Mouse (Mus musculus): ENCODE data around the gene Ubox5. TPM values are rescaled to one million over a fixed set of nuclear protein-coding genes. Genes with fewer than 3 reads are reported as not detected.
A peak's percentile ranks its signal among the peaks of the same experiment; 100 is the strongest.

Gene Ubox5
- polyA plus RNA-seq, 2 experiments = 11.8 to 14.3 TPM

DNA sequence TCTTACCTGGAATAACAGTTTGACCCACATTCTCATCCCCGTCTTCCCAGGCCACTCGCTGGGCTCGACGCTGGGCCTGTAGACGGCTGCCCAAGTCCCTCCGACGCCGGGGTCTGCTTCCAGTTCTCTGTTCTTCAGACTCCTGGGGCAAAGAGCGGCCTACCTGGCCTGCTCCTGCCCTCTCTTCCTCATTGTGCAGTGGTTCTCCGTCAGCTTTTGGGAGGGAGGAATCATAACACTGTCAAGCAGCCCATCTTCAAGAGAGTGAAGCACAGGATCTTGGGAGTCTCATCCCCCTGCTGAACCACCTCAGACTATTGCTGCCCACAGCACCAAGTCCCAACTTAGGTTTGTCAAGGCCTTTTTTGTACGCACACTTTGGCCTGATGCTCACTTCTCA is 33.5 kb upstream of the Ubox5 start:
- Histone ChIP-seq H3K36me3 (ENCODE audit: control insufficient read depth, insufficient read depth, low read length) (peaks cover 38% of the 10 kb centered on the region), H3K4me3 (replicated peaks; ENCODE audit: low read length) (peak overlapping the region; percentile 56), H3K9ac (ENCODE audit: low read depth, low read length, severe bottlenecking) (peak overlapping the region; percentile 92), H3K9me3 (ENCODE audit: control insufficient read depth, low read length) (no peaks in the 10 kb centered on the region), H3K27ac (replicated peaks; ENCODE audit: low read depth, low read length) (no peak overlapping the region), H3K4me2 (replicated peaks; ENCODE audit: low read depth, low read length, severe bottlenecking) (peak overlapping the region; percentile 74), H3K27me3 (ENCODE audit: control insufficient read depth, insufficient read depth, low read length) (no peaks in the 10 kb centered on the region), H3K4me1 (ENCODE audit: control insufficient read depth, insufficient read depth, low read length) (peaks cover 20% of the 10 kb centered on the region)
- ATAC-seq (ENCODE audit: low FRiP score, low read depth) (no peak), DNase-seq (ENCODE audit: low spot score) (no peak)
- 89% methylated on average over 11 of the region's 11 CpGs for WGBS
- TF ChIP-seq POLR2A (IDR thresholded peaks at IDR 0.05; ENCODE audit: borderline replicate concordance, extremely low read depth, insufficient read depth, insufficient read length) = no peak

DNA sequence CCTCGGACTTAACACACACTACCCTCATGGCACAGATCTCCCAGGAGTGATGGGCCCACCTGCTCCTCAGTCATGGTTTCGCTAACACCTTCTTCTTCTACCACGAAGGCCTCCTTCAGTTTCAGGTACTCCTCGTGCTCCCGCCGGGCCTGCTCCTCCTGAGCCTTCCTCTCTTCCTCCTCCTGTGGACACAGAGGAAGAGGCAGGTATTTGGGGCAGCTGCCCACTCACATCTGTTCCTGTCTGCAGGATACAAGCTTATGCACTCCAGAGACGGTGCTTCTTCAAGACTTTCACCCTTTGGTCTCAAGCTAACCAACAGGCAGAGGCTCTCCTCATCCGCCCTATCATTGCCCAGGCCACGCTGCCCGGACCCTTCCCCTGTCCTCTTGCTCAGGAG is 28.7 kb upstream of the Ubox5 start:
- Histone ChIP-seq H3K27me3 (ENCODE audit: control insufficient read depth, insufficient read depth, low read length) (no peaks in the 10 kb centered on the region), H3K36me3 (ENCODE audit: control insufficient read depth, insufficient read depth, low read length) (peaks cover 83% of the 10 kb centered on the region), H3K9me3 (ENCODE audit: control insufficient read depth, low read length) (no peaks in the 10 kb centered on the region), H3K4me2 (replicated peaks; ENCODE audit: low read depth, low read length, severe bottlenecking) (no peak overlapping the region), H3K27ac (replicated peaks; ENCODE audit: low read depth, low read length) (no peak overlapping the region), H3K9ac (ENCODE audit: low read depth, low read length, severe bottlenecking) (no peak overlapping the region), H3K4me3 (replicated peaks; ENCODE audit: low read length) (no peak overlapping the region), H3K4me1 (ENCODE audit: control insufficient read depth, insufficient read depth, low read length) (peaks cover 9% of the 10 kb centered on the region)
- no peak for DNase-seq (ENCODE audit: low spot score)
- no peak for ATAC-seq (ENCODE audit: low FRiP score, low read depth)
- TF ChIP-seq POLR2A (IDR thresholded peaks at IDR 0.05; ENCODE audit: borderline replicate concordance, extremely low read depth, insufficient read depth, insufficient read length) = no peak
- 94% methylated on average over 10 of the region's 10 CpGs for WGBS

DNA sequence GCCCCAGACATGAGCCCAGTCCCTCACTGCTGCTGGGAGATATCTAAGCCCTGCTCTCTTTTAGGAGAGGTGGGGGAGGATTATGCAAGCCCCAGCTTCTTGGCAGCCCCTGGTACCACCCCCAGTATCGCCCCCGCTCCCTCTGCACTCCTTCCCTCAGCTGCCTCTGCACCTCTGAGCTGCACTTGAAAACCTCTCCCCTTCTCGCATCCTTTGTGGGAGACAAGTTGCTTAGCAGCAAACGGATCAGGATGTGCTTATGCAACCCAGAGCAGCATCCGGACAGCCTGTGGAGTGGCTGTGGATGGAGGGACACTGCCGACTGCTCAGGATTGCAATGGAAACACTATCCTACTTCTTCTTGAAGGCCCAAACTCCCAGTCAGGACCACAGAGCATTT is 27.7 kb upstream of the Ubox5 start:
- ATAC-seq (ENCODE audit: low FRiP score, low read depth) = no peak
- no peaks in the 10 kb centered on the region for H3K27me3 ChIP-seq (ENCODE audit: control insufficient read depth, insufficient read depth, low read length)
- no peak for TF ChIP-seq POLR2A (IDR thresholded peaks at IDR 0.05; ENCODE audit: borderline replicate concordance, extremely low read depth, insufficient read depth, insufficient read length)
- no peaks in the 10 kb centered on the region for H3K4me1 ChIP-seq (ENCODE audit: control insufficient read depth, insufficient read depth, low read length)
- 84% methylated on average over 6 of the region's 6 CpGs for WGBS
- no peak overlapping the region for H3K27ac ChIP-seq (replicated peaks; ENCODE audit: low read depth, low read length)
- peaks cover 91% of the 10 kb centered on the region for H3K36me3 ChIP-seq (ENCODE audit: control insufficient read depth, insufficient read depth, low read length)
- no peaks in the 10 kb centered on the region for H3K9me3 ChIP-seq (ENCODE audit: control insufficient read depth, low read length)
- no peak overlapping the region for H3K9ac ChIP-seq (ENCODE audit: low read depth, low read length, severe bottlenecking)
- no peak overlapping the region for H3K4me2 ChIP-seq (replicated peaks; ENCODE audit: low read depth, low read length, severe bottlenecking)
- no peak for DNase-seq (ENCODE audit: low spot score)
- no peak overlapping the region for H3K4me3 ChIP-seq (replicated peaks; ENCODE audit: low read length)

DNA sequence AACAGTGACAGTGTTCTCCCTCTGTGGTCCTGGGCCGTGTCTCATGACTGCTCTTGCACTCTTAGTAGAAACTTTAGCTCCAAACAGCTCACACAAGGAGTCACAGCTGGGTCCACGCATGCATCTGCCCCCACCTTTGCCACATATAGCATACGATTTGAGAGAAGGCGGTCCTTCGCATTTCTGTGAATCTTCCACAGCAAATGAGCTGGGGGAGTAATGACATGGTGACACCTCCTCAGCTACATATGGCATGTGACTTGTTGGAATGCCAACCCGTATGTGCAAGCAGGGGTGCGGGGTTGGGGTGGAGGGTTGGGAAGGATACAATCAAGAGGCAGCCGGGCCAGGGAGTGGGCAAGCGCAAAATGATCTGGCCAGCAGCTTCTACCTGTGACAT is 26.7 kb upstream of the Ubox5 start:
- ATAC-seq (ENCODE audit: low FRiP score, low read depth) (no peak), DNase-seq (ENCODE audit: low spot score) (no peak)
- H3K36me3 ChIP-seq (ENCODE audit: control insufficient read depth, insufficient read depth, low read length) = peaks cover 87% of the 10 kb centered on the region
- 95% methylated on average over 9 of the region's 9 CpGs for WGBS
- no peak overlapping the region for H3K4me2 ChIP-seq (replicated peaks; ENCODE audit: low read depth, low read length, severe bottlenecking)
- H3K9ac ChIP-seq (ENCODE audit: low read depth, low read length, severe bottlenecking) = no peak overlapping the region
- no peaks in the 10 kb centered on the region for H3K9me3 ChIP-seq (ENCODE audit: control insufficient read depth, low read length)
- no peak for TF ChIP-seq POLR2A (IDR thresholded peaks at IDR 0.05; ENCODE audit: borderline replicate concordance, extremely low read depth, insufficient read depth, insufficient read length)
- H3K27me3 ChIP-seq (ENCODE audit: control insufficient read depth, insufficient read depth, low read length) = no peaks in the 10 kb centered on the region
- no peak overlapping the region for H3K4me3 ChIP-seq (replicated peaks; ENCODE audit: low read length)
- no peak overlapping the region for H3K27ac ChIP-seq (replicated peaks; ENCODE audit: low read depth, low read length)
- H3K4me1 ChIP-seq (ENCODE audit: control insufficient read depth, insufficient read depth, low read length) = no peaks in the 10 kb centered on the region

DNA sequence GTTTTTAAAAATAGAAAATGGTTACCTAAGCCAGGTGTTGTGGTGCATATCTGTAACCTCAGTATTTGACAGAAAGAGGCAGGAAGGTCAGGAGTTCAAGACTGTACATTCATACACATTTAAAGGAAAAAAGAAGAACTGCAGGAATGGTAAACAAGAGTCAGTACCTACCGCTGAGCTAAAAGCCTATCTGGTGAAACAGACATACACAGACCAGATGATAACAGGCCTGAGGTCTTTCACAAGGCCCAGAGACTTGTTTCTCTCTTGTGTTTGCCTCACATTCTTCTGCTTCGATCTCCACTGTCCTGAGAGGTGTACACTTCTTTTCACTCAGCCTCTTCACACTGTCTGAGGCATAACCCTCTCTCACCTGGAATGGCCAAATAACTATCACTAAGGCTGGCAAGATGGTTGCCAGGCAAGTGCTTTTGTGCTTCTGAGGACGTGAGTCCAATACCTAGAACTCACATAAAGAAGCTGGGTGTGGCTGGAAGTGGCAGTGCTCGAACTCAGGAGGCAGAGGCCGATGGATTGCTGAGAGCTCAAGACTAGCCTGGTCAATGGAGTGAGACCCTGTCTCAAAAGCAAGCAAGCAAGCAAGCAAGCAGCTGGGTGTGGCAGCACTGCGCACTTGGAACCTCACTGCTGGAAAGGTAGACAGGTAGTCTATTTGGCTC is 26.0 kb upstream of the Ubox5 start:
- 94% methylated on average over 6 of the region's 6 CpGs for WGBS
- H3K4me1 ChIP-seq (ENCODE audit: control insufficient read depth, insufficient read depth, low read length) = no peaks in the 10 kb centered on the region
- TF ChIP-seq POLR2A (IDR thresholded peaks at IDR 0.05; ENCODE audit: borderline replicate concordance, extremely low read depth, insufficient read depth, insufficient read length) = no peak

More for the DNA sequence above, 26.0 kb upstream of the Ubox5 start:
- H3K9me3 ChIP-seq (ENCODE audit: control insufficient read depth, low read length) = no peaks in the 10 kb centered on the region
- ATAC-seq (ENCODE audit: low FRiP score, low read depth) (no peak), DNase-seq (ENCODE audit: low spot score) (no peak)
- no peak overlapping the region for H3K4me3 ChIP-seq (replicated peaks; ENCODE audit: low read length)
- peaks cover 86% of the 10 kb centered on the region for H3K36me3 ChIP-seq (ENCODE audit: control insufficient read depth, insufficient read depth, low read length)
- H3K27me3 ChIP-seq (ENCODE audit: control insufficient read depth, insufficient read depth, low read length) = no peaks in the 10 kb centered on the region
- H3K9ac ChIP-seq (ENCODE audit: low read depth, low read length, severe bottlenecking) = no peak overlapping the region
- no peak overlapping the region for H3K27ac ChIP-seq (replicated peaks; ENCODE audit: low read depth, low read length)
- no peak overlapping the region for H3K4me2 ChIP-seq (replicated peaks; ENCODE audit: low read depth, low read length, severe bottlenecking)
